Mouse (Mus musculus): ENCODE results near the gene Adra1b. TPM values are rescaled to one million over a fixed set of nuclear protein-coding genes. Genes with fewer than 3 reads are reported as not detected.

The Adra1b gene
- 0.15 and 0.40 TPM in 2 replicates for polyA plus RNA-seq (2014; fragmentation: Nextera tagmentation; extraction: Ambion mirVana)

- no peak for ATAC-seq (replicated peaks; ENCODE audit: low FRiP score)
- 88% methylated on average over 6 of the region's 6 CpGs for WGBS
- DNase-seq (ENCODE audit: low spot score): no peak
Measured at GRCm38 (mm10) chr11:43901051-43901654, at the start of gene Adra1b. TSS of gene Adra1b (minus strand) at chr11:43901210.

GRCm38 (mm10) chr11:43950274-43950673 is 49.3 kb upstream of the Adra1b start:
- Histone ChIP-seq H3K9me3 (ENCODE audit: control insufficient read depth, low read length) (no peaks in the 10 kb centered on the region), H3K4me3 (ENCODE audit: low read depth, low read length) (no peak overlapping the region), H3K27me3 (ENCODE audit: control insufficient read depth, insufficient read depth, low read length) (no peaks in the 10 kb centered on the region), H3K9ac (ENCODE audit: low read length) (no peak overlapping the region), H3K27ac (ENCODE audit: low read depth, low read length) (no peak overlapping the region), H3K36me3 (ENCODE audit: control insufficient read depth, insufficient read depth, low read length) (no peaks in the 10 kb centered on the region), H3K4me2 (ENCODE audit: low read depth, low read length, severe bottlenecking) (no peak overlapping the region), H3K4me1 (replicated peaks; ENCODE audit: control insufficient read depth, insufficient read depth, low read length) (no peaks in the 10 kb centered on the region)
- DNase-seq (ENCODE audit: low spot score) (no peak), ATAC-seq (replicated peaks; ENCODE audit: low FRiP score) (no peak)
- 86% methylated on average over 1 of the region's 1 CpGs for WGBS

More at GRCm38 (mm10) chr11:43901051-43901654, at the start of gene Adra1b:
- Histone ChIP-seq H3K4me2 (ENCODE audit: low read depth, low read length, severe bottlenecking) (no peak within 1 kb of the TSS), H3K9ac (ENCODE audit: low read length) (no peak within 1 kb of the TSS), H3K9me3 (ENCODE audit: control insufficient read depth, low read length) (no peaks in the 10 kb centered on the region), H3K27ac (ENCODE audit: low read depth, low read length) (no peak within 1 kb of the TSS), H3K4me1 (replicated peaks; ENCODE audit: control insufficient read depth, insufficient read depth, low read length) (no peaks in the 10 kb centered on the region), H3K4me3 (ENCODE audit: low read depth, low read length) (no peak within 1 kb of the TSS), H3K27me3 (ENCODE audit: control insufficient read depth, insufficient read depth, low read length) (no peaks in the 10 kb centered on the region), H3K36me3 (ENCODE audit: control insufficient read depth, insufficient read depth, low read length) (no peaks in the 10 kb centered on the region)

GRCm38 (mm10) chr11:43943781-43944180 is 42.8 kb upstream of the Adra1b start:
- Histone ChIP-seq H3K9me3 (ENCODE audit: control insufficient read depth, low read length) (no peaks in the 10 kb centered on the region), H3K4me2 (ENCODE audit: low read depth, low read length, severe bottlenecking) (no peak overlapping the region), H3K4me1 (replicated peaks; ENCODE audit: control insufficient read depth, insufficient read depth, low read length) (no peaks in the 10 kb centered on the region), H3K9ac (ENCODE audit: low read length) (no peak overlapping the region), H3K36me3 (ENCODE audit: control insufficient read depth, insufficient read depth, low read length) (no peaks in the 10 kb centered on the region), H3K27ac (ENCODE audit: low read depth, low read length) (no peak overlapping the region), H3K27me3 (ENCODE audit: control insufficient read depth, insufficient read depth, low read length) (no peaks in the 10 kb centered on the region), H3K4me3 (ENCODE audit: low read depth, low read length) (no peak overlapping the region)
- 84% methylated on average over 2 of the region's 2 CpGs for WGBS
- no peak for ATAC-seq (replicated peaks; ENCODE audit: low FRiP score)
- no peak for DNase-seq (ENCODE audit: low spot score)

GRCm38 (mm10) chr11:43943167-43943566 is 42.2 kb upstream of the Adra1b start:
- no peak overlapping the region for H3K4me3 ChIP-seq (ENCODE audit: low read depth, low read length)
- no peaks in the 10 kb centered on the region for H3K9me3 ChIP-seq (ENCODE audit: control insufficient read depth, low read length)
- DNase-seq (ENCODE audit: low spot score) (no peak), ATAC-seq (replicated peaks; ENCODE audit: low FRiP score) (no peak)
- H3K36me3 ChIP-seq (ENCODE audit: control insufficient read depth, insufficient read depth, low read length): no peaks in the 10 kb centered on the region
- no peaks in the 10 kb centered on the region for H3K4me1 ChIP-seq (replicated peaks; ENCODE audit: control insufficient read depth, insufficient read depth, low read length)
- no peak overlapping the region for H3K27ac ChIP-seq (ENCODE audit: low read depth, low read length)
- H3K27me3 ChIP-seq (ENCODE audit: control insufficient read depth, insufficient read depth, low read length): no peaks in the 10 kb centered on the region
- 78% methylated on average over 1 of the region's 1 CpGs for WGBS
- no peak overlapping the region for H3K9ac ChIP-seq (ENCODE audit: low read length)
- H3K4me2 ChIP-seq (ENCODE audit: low read depth, low read length, severe bottlenecking): no peak overlapping the region

GRCm38 (mm10) chr11:43940501-43941202 is 39.6 kb upstream of the Adra1b start:
- ATAC-seq (replicated peaks; ENCODE audit: low FRiP score): no peak
- H3K9me3 ChIP-seq (ENCODE audit: control insufficient read depth, low read length): no peaks in the 10 kb centered on the region

DNA sequence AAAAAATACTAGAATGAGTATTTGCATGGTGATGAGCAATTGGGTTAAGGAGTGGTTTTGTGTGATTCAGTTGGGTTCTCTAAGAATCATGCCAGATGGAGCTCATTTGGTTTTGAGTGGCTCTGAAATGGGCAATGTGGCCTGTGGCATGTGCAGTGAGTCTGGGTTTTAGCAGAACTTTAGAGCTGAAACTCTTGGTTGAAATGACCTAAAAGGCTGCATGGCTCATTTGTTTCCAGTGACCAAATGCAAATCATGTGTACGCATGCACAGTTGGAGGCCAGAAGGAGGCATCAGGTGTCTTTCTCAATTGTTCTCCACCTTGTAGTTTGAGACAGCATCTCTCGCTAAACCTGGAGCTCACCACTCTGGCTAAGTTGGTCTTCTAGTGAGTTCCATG is 35.0 kb upstream of the Adra1b start:
- DNase-seq (ENCODE audit: low spot score): no peak
- no peak overlapping the region for H3K4me2 ChIP-seq (ENCODE audit: low read depth, low read length, severe bottlenecking)
- no peaks in the 10 kb centered on the region for H3K27me3 ChIP-seq (ENCODE audit: control insufficient read depth, insufficient read depth, low read length)
- no peaks in the 10 kb centered on the region for H3K9me3 ChIP-seq (ENCODE audit: control insufficient read depth, low read length)
- H3K4me1 ChIP-seq (replicated peaks; ENCODE audit: control insufficient read depth, insufficient read depth, low read length): no peaks in the 10 kb centered on the region
- no peak overlapping the region for H3K9ac ChIP-seq (ENCODE audit: low read length)
- no peak for ATAC-seq (replicated peaks; ENCODE audit: low FRiP score)
- H3K27ac ChIP-seq (ENCODE audit: low read depth, low read length): no peak overlapping the region
- 96% methylated on average over 2 of the region's 2 CpGs for WGBS
- H3K4me3 ChIP-seq (ENCODE audit: low read depth, low read length): no peak overlapping the region
- H3K36me3 ChIP-seq (ENCODE audit: control insufficient read depth, insufficient read depth, low read length): no peaks in the 10 kb centered on the region

More at GRCm38 (mm10) chr11:43940501-43941202, 39.6 kb upstream of the Adra1b start:
- WGBS: 80% methylated on average over 6 of the region's 6 CpGs
- Histone ChIP-seq H3K27me3 (ENCODE audit: control insufficient read depth, insufficient read depth, low read length) (no peaks in the 10 kb centered on the region), H3K9ac (ENCODE audit: low read length) (no peak overlapping the region), H3K4me1 (replicated peaks; ENCODE audit: control insufficient read depth, insufficient read depth, low read length) (no peaks in the 10 kb centered on the region), H3K4me3 (ENCODE audit: low read depth, low read length) (no peak overlapping the region), H3K27ac (ENCODE audit: low read depth, low read length) (no peak overlapping the region), H3K36me3 (ENCODE audit: control insufficient read depth, insufficient read depth, low read length) (no peaks in the 10 kb centered on the region), H3K4me2 (ENCODE audit: low read depth, low read length, severe bottlenecking) (no peak overlapping the region)
- DNase-seq (ENCODE audit: low spot score): no peak

DNA sequence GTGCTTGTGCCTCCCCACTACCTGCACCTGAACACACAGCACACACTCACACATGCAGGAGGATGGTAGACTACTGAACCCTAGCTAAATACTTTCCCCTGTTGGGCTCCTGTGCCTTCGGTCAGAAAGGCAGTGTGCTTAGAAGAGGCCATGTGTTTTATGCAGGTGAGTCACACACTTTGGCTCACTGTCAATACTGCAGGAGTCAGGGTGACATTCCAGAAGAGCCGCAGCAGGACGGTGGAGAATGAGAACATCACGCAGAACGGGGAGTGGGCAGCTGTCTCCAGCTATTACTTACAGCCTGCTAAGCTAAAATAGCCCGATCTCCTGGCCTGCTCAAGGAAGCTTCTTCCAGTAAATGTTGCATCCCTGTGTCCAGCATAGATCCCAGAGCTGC is 32.5 kb upstream of the Adra1b start:
- no peak for ATAC-seq (replicated peaks; ENCODE audit: low FRiP score)
- WGBS: 76% methylated on average over 6 of the region's 6 CpGs
- no peak for DNase-seq (ENCODE audit: low spot score)
- no peak overlapping the region for H3K27ac ChIP-seq (ENCODE audit: low read depth, low read length)
- no peak overlapping the region for H3K4me3 ChIP-seq (ENCODE audit: low read depth, low read length)
- no peak overlapping the region for H3K4me2 ChIP-seq (ENCODE audit: low read depth, low read length, severe bottlenecking)
- no peaks in the 10 kb centered on the region for H3K36me3 ChIP-seq (ENCODE audit: control insufficient read depth, insufficient read depth, low read length)
- no peak overlapping the region for H3K9ac ChIP-seq (ENCODE audit: low read length)
- H3K27me3 ChIP-seq (ENCODE audit: control insufficient read depth, insufficient read depth, low read length): no peaks in the 10 kb centered on the region
- no peaks in the 10 kb centered on the region for H3K9me3 ChIP-seq (ENCODE audit: control insufficient read depth, low read length)
- no peaks in the 10 kb centered on the region for H3K4me1 ChIP-seq (replicated peaks; ENCODE audit: control insufficient read depth, insufficient read depth, low read length)

- DNase-seq (ENCODE audit: low spot score): no peak
- Histone ChIP-seq H3K4me2 (ENCODE audit: low read depth, low read length, severe bottlenecking) (no peak overlapping the region), H3K9me3 (ENCODE audit: control insufficient read depth, low read length) (no peaks in the 10 kb centered on the region), H3K36me3 (ENCODE audit: control insufficient read depth, insufficient read depth, low read length) (no peaks in the 10 kb centered on the region), H3K4me3 (ENCODE audit: low read depth, low read length) (no peak overlapping the region), H3K27me3 (ENCODE audit: control insufficient read depth, insufficient read depth, low read length) (no peaks in the 10 kb centered on the region), H3K4me1 (replicated peaks; ENCODE audit: control insufficient read depth, insufficient read depth, low read length) (no peaks in the 10 kb centered on the region), H3K9ac (ENCODE audit: low read length) (no peak overlapping the region), H3K27ac (ENCODE audit: low read depth, low read length) (no peak overlapping the region)
- no peak for ATAC-seq (replicated peaks; ENCODE audit: low FRiP score)
- 86% methylated on average over 4 of the region's 4 CpGs for WGBS
Measured at GRCm38 (mm10) chr11:43933000-43933399, 32.0 kb upstream of the Adra1b start.

DNA sequence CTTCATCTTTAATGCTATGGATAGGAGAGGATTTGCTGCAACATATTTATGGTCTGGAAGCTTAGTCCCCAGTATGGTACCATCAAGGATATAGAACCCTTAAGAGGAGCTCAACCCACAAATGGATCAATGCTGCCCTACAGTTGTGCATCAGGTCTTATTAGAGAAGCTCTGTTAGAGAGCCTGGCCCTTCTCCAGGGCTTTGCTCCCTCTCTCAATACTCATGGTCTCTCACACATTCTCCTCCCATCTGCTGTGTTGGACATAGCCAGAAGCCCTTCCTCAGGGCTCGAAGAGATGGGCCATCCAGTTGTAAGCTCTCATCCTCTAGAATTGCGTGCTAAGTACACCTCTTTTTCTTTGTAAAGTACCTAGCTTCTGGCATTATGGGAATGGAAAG is 29.2 kb upstream of the Adra1b start:
- 87% methylated on average over 2 of the region's 2 CpGs for WGBS
- ATAC-seq (replicated peaks; ENCODE audit: low FRiP score) (no peak), DNase-seq (ENCODE audit: low spot score) (no peak)
- Histone ChIP-seq H3K9ac (ENCODE audit: low read length) (no peak overlapping the region), H3K4me3 (ENCODE audit: low read depth, low read length) (no peak overlapping the region), H3K36me3 (ENCODE audit: control insufficient read depth, insufficient read depth, low read length) (no peaks in the 10 kb centered on the region), H3K27ac (ENCODE audit: low read depth, low read length) (no peak overlapping the region), H3K9me3 (ENCODE audit: control insufficient read depth, low read length) (no peaks in the 10 kb centered on the region), H3K27me3 (ENCODE audit: control insufficient read depth, insufficient read depth, low read length) (no peaks in the 10 kb centered on the region), H3K4me2 (ENCODE audit: low read depth, low read length, severe bottlenecking) (no peak overlapping the region), H3K4me1 (replicated peaks; ENCODE audit: control insufficient read depth, insufficient read depth, low read length) (peaks cover 2% of the 10 kb centered on the region; the same call in 1 of the 2 replicates)
